Mouse (Mus musculus): ENCODE measurements around the gene Ttc19.
"Not testable (repeated sequence)": the region's sequence is repeated elsewhere in the genome, so short reads cannot be mapped to it uniquely, and the experiment has no call there.

Ttc19 gene

DNA sequence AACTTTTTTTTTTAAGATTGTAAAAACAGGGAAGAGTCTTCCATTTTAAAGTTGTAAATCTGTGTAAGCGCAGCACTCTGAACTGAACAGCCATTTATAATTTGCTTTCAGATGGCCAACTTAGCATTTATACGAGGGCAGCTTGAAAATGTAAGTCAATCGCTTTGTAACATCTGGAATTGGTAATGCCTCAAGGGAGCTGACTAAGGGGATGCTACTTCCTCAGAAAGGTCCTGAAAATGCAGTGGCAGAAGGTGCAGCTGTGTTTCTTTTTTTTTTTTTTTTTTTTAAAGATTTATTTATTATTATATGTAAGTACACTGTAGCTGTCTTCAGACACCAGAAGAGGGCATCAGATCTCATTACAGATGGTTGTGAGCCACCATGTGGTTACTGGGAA, 2.7 kb downstream of the Ttc19 start:
- DNase-seq (ENCODE audit: low read depth, low spot score), result not testable (repeated sequence)

DNA sequence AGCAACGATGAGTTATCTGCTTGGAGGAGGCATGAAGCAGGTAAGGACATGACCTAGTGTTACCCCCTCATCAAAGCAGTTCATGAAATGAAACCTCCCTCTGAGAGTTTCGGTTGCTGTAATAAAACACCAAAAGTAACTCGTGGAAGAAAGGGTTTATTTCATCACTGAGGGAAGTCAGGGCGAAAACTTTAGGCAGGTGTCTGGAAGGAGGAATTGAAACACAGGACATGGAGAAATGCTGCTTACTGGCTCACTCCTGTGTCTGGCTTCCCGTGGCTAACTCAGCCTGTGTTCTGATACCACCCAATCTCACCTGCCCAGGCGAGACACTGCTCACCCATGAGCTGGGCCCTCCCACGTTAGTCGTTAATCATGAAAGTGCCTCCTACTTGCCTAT, 3.7 kb downstream of the Ttc19 start:
- no peak for DNase-seq (ENCODE audit: low read depth, low spot score)

- DNase-seq (ENCODE audit: low read depth, low spot score), result no peak
Observed at GRCm38 (mm10) chr11:62287700-62288099, 6.4 kb downstream of the Ttc19 start.

- no peak for DNase-seq (ENCODE audit: low read depth, low spot score)
Observed at GRCm38 (mm10) chr11:62294121-62294520, 12.8 kb downstream of the Ttc19 start.

- no peak for DNase-seq (ENCODE audit: low read depth, low spot score)
Observed at GRCm38 (mm10) chr11:62298883-62299282, 17.6 kb downstream of the Ttc19 start.

DNA sequence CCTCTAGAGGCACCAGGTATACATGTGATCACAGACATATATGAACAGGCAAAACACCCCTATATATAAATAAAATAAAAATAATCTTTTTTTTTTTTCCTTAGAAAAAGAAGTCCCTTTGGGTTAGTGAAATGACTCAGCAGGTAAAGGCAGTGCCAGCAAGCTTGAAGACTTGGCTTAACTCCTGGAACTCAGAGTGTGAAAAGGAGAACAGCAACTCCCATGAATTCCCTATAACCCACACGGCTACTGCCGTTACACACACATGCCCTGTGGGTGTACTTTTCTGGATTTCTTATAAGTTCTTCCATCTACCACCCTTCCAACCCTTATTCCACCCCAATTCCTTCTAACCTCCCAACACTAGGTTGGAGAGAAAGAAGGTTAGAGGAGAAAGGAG, 24.6 kb downstream of the Ttc19 start:
- no peak for DNase-seq (ENCODE audit: low read depth, low spot score)

- DNase-seq (ENCODE audit: low read depth, low spot score), result no peak
Observed at GRCm38 (mm10) chr11:62309296-62309695, 28.0 kb downstream of the Ttc19 start.

- no peak for DNase-seq (ENCODE audit: low read depth, low spot score)
Observed at GRCm38 (mm10) chr11:62314984-62315383, 33.7 kb downstream of the Ttc19 start.

GRCm38 (mm10) chr11:62317746-62318145, 36.5 kb downstream of the Ttc19 start:
- DNase-seq (ENCODE audit: low read depth, low spot score), result no peak

GRCm38 (mm10) chr11:62320097-62320496, 38.8 kb downstream of the Ttc19 start:
- no peak for DNase-seq (ENCODE audit: low read depth, low spot score)

DNA sequence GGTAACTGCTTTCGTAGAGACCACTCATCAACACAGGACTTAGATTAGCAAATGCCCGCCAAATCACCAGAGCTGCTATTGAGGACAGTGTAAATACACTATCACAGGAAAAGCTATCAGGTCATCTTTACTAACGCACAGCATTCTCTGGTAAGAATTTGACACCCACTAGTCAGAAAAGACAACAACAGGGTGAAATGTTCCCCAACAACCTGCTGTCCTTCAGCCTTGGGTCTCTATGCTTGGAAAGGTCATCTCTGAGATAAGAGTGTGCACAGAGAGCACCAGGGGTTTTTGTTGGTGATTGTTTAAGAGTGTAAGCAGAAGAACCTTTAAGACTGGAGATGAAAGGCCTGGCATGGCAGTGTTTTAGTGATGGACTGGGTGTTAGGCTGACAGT, 42.4 kb downstream of the Ttc19 start:
- no peak for DNase-seq (ENCODE audit: low read depth, low spot score)

DNA sequence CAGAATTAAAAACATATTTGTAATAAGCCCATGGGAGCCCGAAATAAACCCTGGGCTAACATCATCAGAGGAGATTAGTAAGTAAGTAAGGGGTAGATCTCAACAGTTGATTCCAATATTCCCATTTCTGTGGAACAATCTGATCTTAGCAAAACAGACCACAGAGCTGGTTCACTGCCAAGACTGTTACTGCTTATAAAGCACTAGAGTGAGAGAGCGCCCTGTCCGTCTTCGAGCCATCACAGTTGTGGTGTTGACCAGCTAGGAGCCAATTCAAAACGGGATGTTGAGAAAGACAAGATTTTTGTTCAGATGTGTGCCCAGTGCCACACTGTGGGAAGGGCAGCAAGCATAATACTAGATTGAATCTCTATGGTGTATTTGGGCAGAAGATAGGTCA, 49.9 kb downstream of the Ttc19 start:
- DNase-seq (ENCODE audit: low read depth, low spot score), result no peak

GRCm38 (mm10) chr11:62332228-62332627, 51.0 kb downstream of the Ttc19 start:
- DNase-seq (ENCODE audit: low read depth, low spot score), result no peak

DNA sequence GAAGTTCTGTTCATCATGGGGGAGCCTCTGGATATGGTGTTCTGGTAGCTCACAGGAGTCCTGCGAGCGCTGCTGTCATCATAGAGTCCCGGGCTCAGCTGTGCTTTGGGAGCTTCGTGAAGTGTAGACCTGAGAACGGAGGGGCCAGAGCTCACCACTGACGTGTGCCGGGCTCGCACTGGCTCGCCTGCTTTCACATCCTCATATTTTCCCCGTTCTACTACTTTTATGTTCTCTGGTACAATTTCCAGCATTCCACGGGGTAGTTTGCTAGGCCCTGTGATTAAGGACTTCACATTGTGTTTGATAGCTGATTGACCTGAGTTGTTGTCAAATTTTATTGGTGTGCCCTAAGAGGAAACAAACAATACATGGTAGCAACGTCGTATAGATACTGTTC, 61.7 kb downstream of the Ttc19 start:
- DNase-seq (ENCODE audit: low read depth, low spot score), result no peak

DNA sequence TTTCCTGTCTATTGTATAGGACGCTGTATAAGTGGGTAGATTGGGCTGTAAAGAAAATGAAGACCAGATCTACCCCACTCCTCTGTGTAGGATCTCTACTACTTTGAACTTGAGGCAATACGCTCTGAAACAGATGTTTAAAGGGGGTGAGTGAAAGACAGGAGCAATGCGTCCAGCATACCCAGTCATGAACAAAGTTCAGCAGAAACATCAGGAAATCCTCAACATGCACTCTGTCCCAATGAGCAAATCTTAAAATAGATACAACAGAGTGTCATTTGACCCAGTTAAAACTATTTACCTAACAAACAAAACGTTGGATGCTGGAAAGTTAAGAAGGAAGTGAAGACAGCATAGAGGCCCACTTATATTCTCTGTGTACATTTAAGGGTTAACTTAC, 70.7 kb downstream of the Ttc19 start:
- DNase-seq (ENCODE audit: low read depth, low spot score), result no peak

- DNase-seq (ENCODE audit: low read depth, low spot score), result no peak
Observed at GRCm38 (mm10) chr11:62355216-62355615, 73.9 kb downstream of the Ttc19 start.

GRCm38 (mm10) chr11:62366879-62367278, 85.6 kb downstream of the Ttc19 start:
- DNase-seq (ENCODE audit: low read depth, low spot score), result no peak

- DNase-seq (ENCODE audit: low read depth, low spot score), result no peak
Observed at GRCm38 (mm10) chr11:62369924-62370323, 88.7 kb downstream of the Ttc19 start.

GRCm38 (mm10) chr11:62371776-62372175, 90.5 kb downstream of the Ttc19 start:
- DNase-seq (ENCODE audit: low read depth, low spot score), result no peak

GRCm38 (mm10) chr11:62377202-62377851, 96.1 kb downstream of the Ttc19 start:
- DNase-seq (ENCODE audit: low read depth, low spot score), result not testable (repeated sequence)

All from retina, adult 2 months (tissue).